Mouse (Mus musculus): ENCODE results near the gene Abracl.

DNA sequence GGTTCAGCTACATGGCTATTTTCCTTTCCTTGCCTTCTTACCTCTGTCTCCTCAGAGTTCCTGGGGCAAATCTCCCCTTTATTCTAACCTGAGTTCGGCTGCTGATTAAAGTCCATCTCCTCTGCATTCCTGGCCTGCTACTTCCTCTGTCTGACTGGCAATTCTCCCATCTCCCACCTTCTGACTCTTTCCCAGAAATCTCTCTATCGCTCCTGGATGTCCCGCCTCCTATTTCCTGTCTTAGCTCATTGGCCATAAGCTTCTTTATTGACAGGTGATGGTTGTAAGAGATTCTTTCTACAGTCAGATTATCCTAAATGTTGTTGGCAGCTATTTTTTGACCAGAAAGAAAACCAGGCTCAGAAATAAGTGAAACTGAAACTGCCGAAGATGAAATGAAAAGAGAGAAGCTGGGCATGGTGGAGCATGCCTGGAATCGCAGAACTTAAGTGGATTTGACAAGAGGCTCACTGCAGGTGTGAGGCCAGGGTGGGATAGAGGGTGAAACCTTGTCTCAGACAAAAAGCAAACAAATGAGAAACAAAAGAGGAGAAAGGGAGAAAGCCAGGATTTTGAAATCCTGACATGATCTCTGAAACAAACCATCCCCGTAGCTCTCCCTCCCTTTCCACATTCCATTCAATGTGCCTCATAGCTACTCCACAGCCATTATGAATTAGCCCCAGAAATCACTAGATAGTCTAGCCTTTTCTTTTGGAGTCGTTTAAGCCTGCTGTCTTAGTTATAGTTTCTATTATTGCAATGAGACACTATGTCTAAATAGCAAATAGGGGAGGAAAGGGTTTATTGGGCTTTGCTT lies 17.7 kb downstream of the Abracl start:
- TF ChIP-seq TAL1 (IDR thresholded peaks at IDR 0.05; ENCODE audit: low read length) (no peak), GATA1 (IDR thresholded peaks at IDR 0.05; ENCODE audit: low read length) (no peak)
